Mouse (Mus musculus) heart, adult 2 months (tissue): ENCODE results near the gene Nthl1. TPM values are rescaled to one million over a fixed set of nuclear protein-coding genes. Genes with fewer than 3 reads are reported as not detected.

Experiments used
- DNase-seq, 2 experiments: peaks; one replicate each; pipeline ENCODE4 v3.0.0; 2021
- H3K27ac ChIP-seq: fragments of 200-600 bp; 2 replicates; pipeline ENCODE4 v1.8.1; 2022
- H3K27me3 ChIP-seq: fragments of 200-500 bp; 2 replicates; pipeline ENCODE4 v1.6.1; 2012; ENCODE audit warnings: mild to moderate bottlenecking, low read length, inconsistent platforms, mixed read lengths; ENCODE audit not compliant: control insufficient read depth, insufficient read depth
- H3K36me3 ChIP-seq: fragments of 200-500 bp; 2 replicates; pipeline ENCODE4 v1.6.1; 2012; ENCODE audit warnings: low read length, inconsistent platforms; ENCODE audit not compliant: control insufficient read depth, insufficient read depth
- H3K4me1 ChIP-seq: fragments of 200-500 bp; 2 replicates; pipeline ENCODE4 v1.6.1; 2011; ENCODE audit warnings: low read length; ENCODE audit not compliant: control insufficient read depth, insufficient read depth
- H3K4me3 ChIP-seq: fragments of 200-600 bp; 2 replicates; pipeline ENCODE4 v1.8.1; 2022
- H3K79me2 ChIP-seq: fragments of 200-500 bp; replicated peaks from 2 replicates; pipeline ENCODE4 v1.6.1; 2012; ENCODE audit warnings: mild to moderate bottlenecking, inconsistent platforms, low read length, moderate library complexity, mixed read lengths; ENCODE audit not compliant: control insufficient read depth, insufficient read depth
- H3K9ac ChIP-seq: fragments of 200-500 bp; 2 replicates; pipeline ENCODE4 v1.6.1; 2012; ENCODE audit warnings: low read depth, mild to moderate bottlenecking, control low read depth, inconsistent platforms, low read length, mixed read lengths
- CTCF ChIP-seq: fragments of 200-600 bp; IDR thresholded peaks from 2 replicates; pipeline ENCODE4 v1.8.1; 2022; ENCODE audit warnings: antibody characterized with exemption, mild to moderate bottlenecking, moderate library complexity
- EP300 ChIP-seq: fragments of 200-500 bp; IDR thresholded peaks from 2 replicates; pipeline ENCODE4 v1.6.1; 2011; ENCODE audit warnings: low read depth, low read length, control low read depth; ENCODE audit not compliant: insufficient read depth
- POLR2A ChIP-seq: fragments of 200-500 bp; IDR thresholded peaks from 2 replicates; pipeline ENCODE4 v1.6.1; 2011; ENCODE audit warnings: mild to moderate bottlenecking, low read depth, low read length, control low read depth; ENCODE audit not compliant: insufficient read depth
- WGBS: fragments of 180-500 bp; shearing (Covaris S2); methylation state at CpG from one replicate; pipeline ENCODE4 v1.1.7; 2018; 5-methylcytosine and 5-hydroxymethylcytosine counted together
- intact Hi-C: fragments of 180-260 bp; cut with DNase I; formaldehyde crosslinking; loops from one replicate; pipeline ENCODE4 v1.15.1; 2025
- polyA plus RNA-seq: library from polyadenylated mRNA; depleted of rRNA; stranded (reverse); fragments of >200 nt; gene quantifications from 2 replicates; pipeline ENCODE4 v1.2.3, GENCODE M21; 2012
- total RNA-seq, 2 experiments: library from RNA; stranded (reverse); gene quantifications; 2 replicates each; pipeline ENCODE4 v1.2.3; 2021

Nthl1 gene
- total and polyA plus RNA-seq, 3 experiments = 2.9 to 7.0 (median 3.4) TPM

DNA sequence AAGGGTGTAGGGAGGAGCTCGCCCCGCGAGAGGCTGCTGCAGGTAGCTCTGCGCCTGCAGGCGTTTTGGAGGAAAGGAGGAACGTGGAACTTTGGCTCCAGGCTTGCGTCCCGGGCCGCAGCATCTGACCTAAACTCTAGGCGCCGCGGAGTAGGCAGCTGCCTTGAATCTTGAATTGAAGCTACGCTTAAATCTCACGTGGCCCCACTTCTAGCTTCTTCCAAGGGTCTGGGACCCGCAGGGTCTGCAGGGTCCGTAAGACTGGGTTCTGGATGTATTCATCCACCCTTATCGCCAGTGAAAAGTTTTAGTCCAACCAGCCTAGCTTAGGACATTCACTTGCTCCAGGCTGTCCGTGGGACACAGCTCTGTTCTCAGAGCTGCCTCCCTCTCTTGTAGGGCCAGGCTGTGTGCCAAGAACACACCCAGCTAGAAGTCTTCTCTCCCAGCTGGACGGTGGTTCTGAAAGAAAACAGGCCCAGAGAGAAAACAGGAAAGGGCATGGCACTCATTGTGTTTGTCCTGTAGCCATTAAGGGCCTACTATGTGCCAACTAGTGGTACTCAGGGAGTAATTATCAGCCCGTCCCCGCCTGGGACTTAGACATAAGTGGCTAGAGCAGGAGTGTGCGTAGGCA is 451 bp downstream of the Nthl1 start:
- no peaks in the 10 kb centered on the region for H3K79me2 ChIP-seq
- DNase-seq = peak; percentile 80 to 85
- no peaks in the 10 kb centered on the region for H3K36me3 ChIP-seq
- peak overlapping the region; percentile 73 for H3K4me3 ChIP-seq
- H3K4me1 ChIP-seq = peaks cover 26% of the 10 kb centered on the region
- TF ChIP-seq CTCF (no peak), EP300 (peak; percentile 87), POLR2A (peak; percentile 83)
- 4% methylated on average over 22 of the region's 22 CpGs for WGBS
- H3K27ac ChIP-seq = peak overlapping the region; percentile 98
- intact Hi-C loops = loop anchor here (1.0 kb wide), 1 partner anchor 17 kb away; the partner anchor contains the start of gene Slc9a3r2
- H3K27me3 ChIP-seq = no peaks in the 10 kb centered on the region
- peak overlapping the region; percentile 81 for H3K9ac ChIP-seq

- 0 out of 2 replicates have a peak overlapping the region, but pooled peaks have one; percentile 10 for H3K9ac ChIP-seq
- no peaks in the 10 kb centered on the region for H3K36me3 ChIP-seq
- no peak for DNase-seq
- H3K4me3 ChIP-seq = no peak overlapping the region
- H3K27me3 ChIP-seq = no peaks in the 10 kb centered on the region
- TF ChIP-seq POLR2A = no peak
- no peak for TF ChIP-seq EP300
- TF ChIP-seq CTCF = no peak
- H3K27ac ChIP-seq = peak overlapping the region; percentile 98
- peaks cover 29% of the 10 kb centered on the region for H3K4me1 ChIP-seq
- intact Hi-C loops = no loop called here
- H3K79me2 ChIP-seq = no peaks in the 10 kb centered on the region
- 95% methylated on average over 11 of the region's 11 CpGs for WGBS
Measured at GRCm38 (mm10) chr17:24633831-24634230, 1.4 kb downstream of the Nthl1 start.

DNA sequence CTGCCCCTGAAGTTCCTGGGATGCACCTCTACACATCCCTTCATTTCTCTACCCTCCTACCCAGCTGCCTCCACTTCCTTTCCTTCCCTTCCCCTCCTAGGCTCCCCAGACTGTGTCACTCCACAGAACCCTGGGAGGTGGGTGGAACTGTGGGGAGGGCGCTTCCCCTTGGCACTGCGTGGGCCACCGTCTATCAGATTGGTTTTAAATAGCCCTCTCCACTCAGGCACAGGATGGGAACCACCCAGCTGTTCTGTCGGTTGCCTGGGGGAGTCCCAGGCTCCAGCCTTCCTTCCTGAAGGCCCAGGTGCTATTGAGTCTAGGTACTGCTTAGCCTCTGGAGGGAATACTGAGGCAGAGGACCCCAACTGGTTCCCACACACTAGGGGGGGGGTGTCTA is 2.5 kb downstream of the Nthl1 start:
- Histone ChIP-seq H3K4me1 (peaks cover 37% of the 10 kb centered on the region), H3K79me2 (no peaks in the 10 kb centered on the region), H3K27ac (peak overlapping the region; percentile 98), H3K4me3 (no peak overlapping the region), H3K36me3 (peaks cover 9% of the 10 kb centered on the region), H3K27me3 (no peaks in the 10 kb centered on the region), H3K9ac (no peak overlapping the region)
- peak; percentile 55 to 63 for DNase-seq
- TF ChIP-seq POLR2A (peak; percentile 60; the same call in 1 of the 2 replicates), CTCF (no peak), EP300 (peak; percentile 56; the same call in 1 of the 2 replicates)
- intact Hi-C loops = no loop called here
- WGBS = 34% methylated on average over 4 of the region's 4 CpGs

DNA sequence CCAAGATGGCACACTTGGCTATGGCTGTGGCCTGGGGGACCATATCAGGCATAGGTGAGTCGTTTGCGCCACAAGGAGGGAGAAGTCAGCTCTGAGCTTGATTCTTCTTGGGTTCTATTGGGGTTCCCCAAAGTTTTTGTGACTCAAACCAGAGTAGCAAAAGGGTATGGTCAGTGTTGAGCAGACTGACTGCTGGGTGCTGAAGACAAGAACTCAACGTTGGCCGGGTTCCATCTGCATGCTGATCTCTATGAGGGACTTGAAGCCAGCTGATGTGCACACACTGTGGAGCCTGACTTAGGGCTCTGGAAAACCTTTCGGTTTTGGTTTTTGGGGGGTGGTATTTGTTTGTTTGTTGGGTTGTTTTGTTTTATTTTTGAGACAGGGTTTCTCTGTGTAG is 3.2 kb downstream of the Nthl1 start:
- DNase-seq = no peak
- Histone ChIP-seq H3K4me3 (no peak overlapping the region), H3K36me3 (peaks cover 12% of the 10 kb centered on the region), H3K4me1 (peaks cover 38% of the 10 kb centered on the region), H3K27ac (peak overlapping the region; percentile 98), H3K9ac (no peak overlapping the region), H3K79me2 (no peaks in the 10 kb centered on the region), H3K27me3 (no peaks in the 10 kb centered on the region)
- TF ChIP-seq POLR2A = no peak
- intact Hi-C loops = no loop called here
- 66% methylated on average over 5 of the region's 5 CpGs for WGBS

- intact Hi-C loops = no loop called here
- no peaks in the 10 kb centered on the region for H3K27me3 ChIP-seq
- WGBS = 59% methylated on average over 5 of the region's 5 CpGs
- H3K4me3 ChIP-seq = no peak overlapping the region
- H3K4me1 ChIP-seq = peaks cover 35% of the 10 kb centered on the region
- H3K9ac ChIP-seq = no peak overlapping the region
- H3K27ac ChIP-seq = peak overlapping the region; percentile 45
- no peaks in the 10 kb centered on the region for H3K79me2 ChIP-seq
- DNase-seq = peak; percentile 36 to 53
- peaks cover 12% of the 10 kb centered on the region for H3K36me3 ChIP-seq
- TF ChIP-seq CTCF = no peak
- peak; percentile 24; the same call in 1 of the 2 replicates for TF ChIP-seq POLR2A
- 0 out of 2 replicates have a peak, but pooled peaks have one; percentile 32 for TF ChIP-seq EP300
Measured at GRCm38 (mm10) chr17:24636781-24637481, 4.5 kb downstream of the Nthl1 start.

DNA sequence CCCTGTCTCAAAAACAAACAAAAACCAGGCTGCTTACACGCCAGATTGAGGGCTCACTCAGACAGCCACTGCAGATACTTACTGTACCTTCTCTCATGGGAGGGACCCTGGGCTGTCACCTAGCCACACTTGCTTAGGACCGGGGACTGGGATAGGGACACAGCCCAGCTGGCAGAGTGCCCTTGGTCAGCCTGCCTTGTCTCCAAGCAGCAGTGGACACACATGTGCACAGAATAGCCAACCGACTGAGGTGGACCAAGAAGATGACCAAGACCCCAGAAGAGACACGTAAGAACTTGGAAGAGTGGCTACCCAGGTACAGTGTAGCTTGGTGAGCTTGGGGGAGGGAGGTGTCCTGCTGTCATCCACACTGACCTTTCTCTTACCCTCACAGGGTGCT is 5.7 kb downstream of the Nthl1 start:
- H3K4me3 ChIP-seq = no peak overlapping the region
- TF ChIP-seq POLR2A (no peak; the same call in 1 of the 2 replicates), CTCF (no peak), EP300 (no peak)
- peak overlapping the region; percentile 44 for H3K27ac ChIP-seq
- peaks cover 12% of the 10 kb centered on the region for H3K36me3 ChIP-seq
- DNase-seq = peak; percentile 41 to 60
- no peaks in the 10 kb centered on the region for H3K27me3 ChIP-seq
- peaks cover 2% of the 10 kb centered on the region; the same call in 1 of the 2 replicates for H3K79me2 ChIP-seq
- WGBS = 59% methylated on average over 4 of the region's 4 CpGs
- no peak overlapping the region for H3K9ac ChIP-seq
- intact Hi-C loops = no loop called here
- peaks cover 34% of the 10 kb centered on the region for H3K4me1 ChIP-seq
